Mouse (Mus musculus) embryonic fibroblast, embryonic 13.5 days (primary cell): ENCODE results near the gene Hoxa4.
A peak's percentile ranks its signal among the peaks of the same experiment; 100 is the strongest.

Source experiments
- CTCF ChIP-seq: IDR thresholded peaks from 2 replicates; pipeline ENCODE4 v1.5.1; 2011; ENCODE audit warnings: mild to moderate bottlenecking, control low read depth, low read length, moderate library complexity, borderline replicate concordance; ENCODE audit not compliant: insufficient read depth
- POLR2A ChIP-seq: IDR thresholded peaks from 2 replicates; pipeline ENCODE4 v1.6.1; 2011; ENCODE audit warnings: low read depth, mild to moderate bottlenecking, control low read depth, low read length, moderate library complexity

DNA sequence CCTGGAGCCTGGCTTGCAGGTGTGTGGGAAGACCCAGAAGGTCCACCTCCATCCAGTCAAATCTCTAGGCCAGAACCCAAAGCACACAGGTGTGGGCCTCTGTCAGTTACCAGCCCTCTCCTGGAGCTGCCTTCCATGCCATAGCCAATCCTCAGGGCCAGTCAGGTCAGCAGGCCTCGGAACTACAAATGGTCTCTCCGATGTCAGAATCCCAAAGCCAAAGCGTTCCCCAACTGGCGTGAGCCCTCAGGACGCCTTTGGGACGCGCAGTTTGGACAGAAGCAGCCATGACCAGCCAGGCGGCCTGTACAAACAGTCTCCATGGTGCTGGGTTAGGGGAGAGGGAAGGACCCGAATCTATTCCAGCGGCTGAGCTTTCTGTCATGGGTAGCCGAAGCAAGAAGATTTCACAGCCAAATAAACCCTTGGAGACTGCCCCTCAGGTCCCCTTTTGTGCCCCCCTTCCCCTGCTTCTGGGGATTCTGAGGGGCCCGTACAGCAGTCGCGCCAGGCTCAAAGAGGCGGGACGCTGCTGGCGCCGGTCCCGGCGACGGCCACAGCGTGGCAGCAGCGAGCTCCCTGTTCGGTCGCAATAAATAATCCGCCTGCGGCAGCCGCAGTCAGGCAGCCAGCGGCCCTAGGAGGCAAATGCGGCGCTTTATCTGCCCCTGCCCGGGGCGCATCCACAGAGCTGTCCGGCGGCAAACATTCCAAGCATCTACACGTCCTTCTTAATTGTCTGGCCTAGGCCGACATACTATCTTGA, 19.8 kb upstream of the Hoxa4 start:
- TF ChIP-seq POLR2A (peak; percentile 41; the same call in 1 of the 2 replicates), CTCF (peak; percentile 53; the same call in 1 of the 2 replicates)
